ENCODE assay signal across 20 mouse cellular contexts in genomic region chr2:92856047-92856446, GRCm38 (mm10). TPM values are rescaled to one million over a fixed set of nuclear protein-coding genes. Genes with fewer than 3 reads are reported as not detected.
"Had no signal": no experiment of that assay in that cellular context is flagged by ENCODE, and none has a peak within 500 bp of the region (broad histone marks: within the 10 kb centered on the region; RNA-seq: fewer than 3 reads in every experiment).

No protein-coding gene starts in this region.

- H3K4me3 ChIP-seq: liver, embryonic 15.5 days; lung, embryonic 15.5 days; megakaryocyte, embryonic 14.5 days; midbrain, embryonic 12.5 days; neural tube, embryonic 12.5 days; stomach, embryonic 15.5 days had no signal

- H3K27me3 ChIP-seq: liver, embryonic 15.5 days; lung, embryonic 15.5 days; neural tube, embryonic 12.5 days; stomach, embryonic 15.5 days had no signal

- H3K9ac ChIP-seq: liver, embryonic 15.5 days; liver, postnatal 0 days; lung, embryonic 15.5 days; midbrain, embryonic 12.5 days; neural tube, embryonic 12.5 days; stomach, embryonic 15.5 days had no signal

- H3K27ac ChIP-seq: liver, embryonic 15.5 days; lung, embryonic 15.5 days; macrophage; midbrain, embryonic 12.5 days; neural tube, embryonic 12.5 days; stomach, embryonic 15.5 days had no signal

- H3K36me3 ChIP-seq: liver, embryonic 15.5 days; lung, embryonic 15.5 days; midbrain, embryonic 12.5 days; neural tube, embryonic 12.5 days; stomach, embryonic 15.5 days had no signal

- H3K4me2 ChIP-seq: liver, embryonic 15.5 days; lung, embryonic 15.5 days; midbrain, embryonic 12.5 days; neural tube, embryonic 12.5 days; stomach, embryonic 15.5 days had no signal

- H3K9me3 ChIP-seq: liver, embryonic 15.5 days; lung, embryonic 15.5 days; midbrain, embryonic 12.5 days; neural tube, embryonic 12.5 days; stomach, embryonic 15.5 days had no signal

- DNase-seq: liver, postnatal 0 days; lung, adult 2 months; lung, postnatal 10 days; lung, postnatal 36 days; midbrain, embryonic 14.5 days; right cerebral cortex, postnatal 14 days; thymus, adult 18-20 months; thymus, postnatal 14 days; thymus, postnatal 36 days had no signal

- H3K4me1 ChIP-seq: liver, embryonic 15.5 days; megakaryocyte, embryonic 14.5 days; stomach, embryonic 15.5 days had no signal

- ATAC-seq: liver, postnatal 0 days; midbrain, embryonic 16.5 days had no signal

RNA-seq across cellular contexts. Expression of gene Syt13, which starts 58.9 kb away (rescaled TPM):
- total RNA-seq: megakaryocyte progenitor cell, adult 5-6 weeks; monocyte, adult 5-6 weeks; neutrophil, adult 5-6 weeks had no signal
